ENCODE assay signal across 20 mouse cellular contexts in genomic region chr13:72837016-72837415, GRCm38 (mm10).
"Had no signal": no experiment of that assay in that cellular context is flagged by ENCODE, and none has a peak within 500 bp of the region (broad histone marks: within the 10 kb centered on the region; RNA-seq: fewer than 3 reads in every experiment).

No protein-coding gene starts in this region.

- DNase-seq: liver, embryonic 13.5 days; liver, postnatal 0 days; lung, adult 2 months; lung, postnatal 14 days; lung, postnatal 36 days; retina, postnatal 1 day; right cerebral cortex, adult 18-20 months; right cerebral cortex, postnatal 25 days; right cerebral cortex, postnatal 4 days; spleen, adult 18-20 months; thymus, adult 18-20 months; thymus, postnatal 14 days; thymus, postnatal 36 days had no signal

- H3K9me3 ChIP-seq: liver, embryonic 13.5 days; liver, embryonic 15.5 days; lung, embryonic 15.5 days; midbrain, embryonic 12.5 days; midbrain, embryonic 15.5 days; neural tube, embryonic 12.5 days had no signal

- H3K4me3 ChIP-seq: liver, embryonic 13.5 days; liver, embryonic 15.5 days; lung, embryonic 15.5 days; midbrain, embryonic 12.5 days; midbrain, embryonic 15.5 days; neural tube, embryonic 12.5 days had no signal

- H3K4me1 ChIP-seq: liver, embryonic 13.5 days; liver, embryonic 15.5 days; lung, embryonic 15.5 days; neural tube, embryonic 12.5 days had no signal

- H3K36me3 ChIP-seq: liver, embryonic 13.5 days; liver, embryonic 15.5 days; lung, embryonic 15.5 days; midbrain, embryonic 12.5 days; midbrain, embryonic 15.5 days; neural tube, embryonic 12.5 days had no signal

- ATAC-seq: liver, postnatal 0 days; lung, postnatal 0 days; midbrain, embryonic 15.5 days had no signal

- H3K27me3 ChIP-seq: liver, embryonic 13.5 days; liver, embryonic 15.5 days; lung, embryonic 15.5 days; midbrain, embryonic 15.5 days; neural tube, embryonic 12.5 days had no signal

- H3K27ac ChIP-seq: liver, embryonic 13.5 days; liver, embryonic 15.5 days; lung, embryonic 15.5 days; macrophage; midbrain, embryonic 12.5 days; midbrain, embryonic 15.5 days; neural tube, embryonic 12.5 days had no signal
